Mouse (Mus musculus) embryonic facial prominence, embryonic 14.5 days (tissue): ENCODE results near the gene Svbp. TPM values are rescaled to one million over a fixed set of nuclear protein-coding genes. Genes with fewer than 3 reads are reported as not detected.

Experiments
- ATAC-seq: fragments of 200-750 bp; cut with Nextera tagmentation; 2 replicates; pipeline ENCODE4 v1.8.0; 2017; ENCODE audit warnings: low read depth, moderate number of reproducible peaks, moderate TSS enrichment
- DNase-seq: peaks from one replicate; pipeline ENCODE4 v3.0.0-alpha.2; 2015; ENCODE audit warnings: low spot score
- H3K27ac ChIP-seq: fragments of 300-500 bp; sonication (generic); replicated peaks from 2 replicates; pipeline ENCODE4 v1.5.1; 2014; ENCODE audit warnings: low read depth, mild to moderate bottlenecking, low read length, moderate library complexity
- H3K27me3 ChIP-seq: fragments of 300-500 bp; sonication (generic); replicated peaks from 2 replicates; pipeline ENCODE4 v1.6.1; 2014; ENCODE audit warnings: low read length; ENCODE audit not compliant: control insufficient read depth, insufficient read depth
- H3K36me3 ChIP-seq: fragments of 300-500 bp; sonication (generic); 2 replicates; pipeline ENCODE4 v1.6.1; 2014; ENCODE audit warnings: low read length, mixed read lengths; ENCODE audit not compliant: control insufficient read depth, insufficient read depth
- H3K4me1 ChIP-seq: fragments of 300-500 bp; sonication (generic); 2 replicates; pipeline ENCODE4 v1.6.1; 2014; ENCODE audit warnings: antibody characterized with exemption, low read length; ENCODE audit not compliant: control insufficient read depth, insufficient read depth
- H3K4me2 ChIP-seq: fragments of 300-500 bp; sonication (generic); 2 replicates; pipeline ENCODE4 v1.6.1; 2014; ENCODE audit warnings: low read depth, mild to moderate bottlenecking, low read length, moderate library complexity, mixed read lengths
- H3K4me3 ChIP-seq: fragments of 300-500 bp; sonication (generic); 2 replicates; pipeline ENCODE4 v1.5.1; 2014; ENCODE audit warnings: low read depth, mild to moderate bottlenecking, low read length
- H3K9ac ChIP-seq: fragments of 300-500 bp; sonication (generic); 2 replicates; pipeline ENCODE4 v1.6.1; 2014; ENCODE audit warnings: low read depth, mild to moderate bottlenecking, low read length, moderate library complexity, mixed read lengths
- H3K9me3 ChIP-seq: fragments of 300-500 bp; sonication (generic); 2 replicates; pipeline ENCODE4 v1.6.1; 2016; ENCODE audit warnings: low read length; ENCODE audit not compliant: control insufficient read depth
- WGBS: fragments of 180-500 bp; shearing (Covaris S2); extraction: QIAGEN DNeasy Blood & Tissue Kit; methylation state at CpG from one replicate; pipeline ENCODE4 v1.1.7; 2014; 5-methylcytosine and 5-hydroxymethylcytosine counted together
- polyA plus RNA-seq: library from polyadenylated mRNA; unstranded; fragments of >200 nt; fragmentation: Nextera tagmentation; extraction: Ambion mirVana; gene quantifications from 2 replicates; pipeline ENCODE4 v1.2.1, GENCODE M21; 2014

Gene Svbp
- polyA plus RNA-seq, 1 experiment from 2014 or later, result 243 TPM

GRCm38 (mm10) chr4:119167068-119167467, 28.0 kb upstream of the Svbp start:
- WGBS, result 84% methylated on average over 4 of the region's 4 CpGs
- Histone ChIP-seq H3K4me2 (no peak overlapping the region), H3K27ac (no peak overlapping the region), H3K27me3 (no peaks in the 10 kb centered on the region), H3K9ac (no peak overlapping the region), H3K36me3 (peaks cover 23% of the 10 kb centered on the region), H3K4me3 (no peak overlapping the region), H3K9me3 (no peaks in the 10 kb centered on the region), H3K4me1 (no peaks in the 10 kb centered on the region)
- DNase-seq, result no peak
- no peak for ATAC-seq

GRCm38 (mm10) chr4:119167663-119168062, 27.4 kb upstream of the Svbp start:
- Histone ChIP-seq H3K9ac (no peak overlapping the region), H3K4me3 (no peak overlapping the region), H3K9me3 (no peaks in the 10 kb centered on the region), H3K27me3 (no peaks in the 10 kb centered on the region), H3K27ac (no peak overlapping the region), H3K4me2 (no peak overlapping the region), H3K4me1 (no peaks in the 10 kb centered on the region), H3K36me3 (peaks cover 23% of the 10 kb centered on the region)
- ATAC-seq (no peak), DNase-seq (peak; percentile 87)
- WGBS, result 6% methylated on average over 4 of the region's 4 CpGs

- Histone ChIP-seq H3K4me2 (peak overlapping the region; percentile 80), H3K36me3 (peaks cover 23% of the 10 kb centered on the region), H3K4me3 (peak overlapping the region; percentile 80), H3K4me1 (0 out of 2 replicates have a peak, but pooled peaks cover 4% of the 10 kb centered on the region), H3K9ac (peak overlapping the region; percentile 85), H3K9me3 (no peaks in the 10 kb centered on the region), H3K27me3 (no peaks in the 10 kb centered on the region), H3K27ac (0 out of 2 replicates have a peak overlapping the region, but pooled peaks have one; percentile 23)
- DNase-seq (no peak), ATAC-seq (no peak)
- WGBS, result 36% methylated on average over 18 of the region's 18 CpGs
Measured at GRCm38 (mm10) chr4:119172919-119173650, 22.0 kb upstream of the Svbp start.

DNA sequence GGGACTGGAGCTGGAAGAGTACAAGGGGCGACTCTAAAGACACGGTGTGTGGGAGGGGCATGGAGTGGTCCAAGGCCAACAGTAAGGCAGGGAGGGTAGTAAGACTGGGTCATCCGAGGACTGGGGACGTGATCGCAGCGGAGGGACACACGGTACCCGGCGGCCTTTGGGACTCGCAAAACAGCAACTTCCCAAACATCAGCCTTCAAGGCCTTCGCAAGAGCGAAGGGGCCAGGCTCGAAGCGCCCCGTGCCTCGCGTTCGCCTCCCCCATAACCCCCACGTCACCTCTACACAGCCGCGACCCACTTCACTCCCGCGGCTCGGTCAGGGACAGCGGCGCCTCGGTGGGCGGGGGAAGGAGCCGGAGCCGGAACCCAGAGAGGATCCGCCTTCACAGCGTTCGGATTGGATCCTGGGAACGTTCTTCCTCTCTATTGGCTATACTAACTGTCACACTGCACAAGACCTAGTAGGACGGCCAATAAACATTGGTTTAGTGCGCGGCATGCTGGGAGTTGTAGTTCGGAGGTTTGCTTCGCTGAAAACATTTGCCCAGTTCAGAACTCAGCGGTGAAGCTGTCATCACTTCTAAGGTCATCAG, 21.2 kb upstream of the Svbp start, which contains the start of gene Zfp691:
Zfp691 (minus strand) TSS at position 345 of the 603 bp plus-strand sequence.
- Histone ChIP-seq H3K4me2 (peak within 1 kb of the TSS; percentile 80), H3K9ac (peak within 1 kb of the TSS; percentile 85), H3K27ac (0 out of 2 replicates have a peak within 1 kb of the TSS, but pooled peaks have one; percentile 23), H3K4me3 (peak within 1 kb of the TSS; percentile 80), H3K9me3 (no peaks in the 10 kb centered on the region), H3K27me3 (no peaks in the 10 kb centered on the region), H3K36me3 (peaks cover 17% of the 10 kb centered on the region), H3K4me1 (0 out of 2 replicates have a peak, but pooled peaks cover 4% of the 10 kb centered on the region)
- ATAC-seq, result peak; percentile 100
- peak; percentile 99 for DNase-seq
- WGBS, result under 1% methylated on average over 34 of the region's 40 CpGs

- Histone ChIP-seq H3K4me1 (0 out of 2 replicates have a peak, but pooled peaks cover 4% of the 10 kb centered on the region), H3K9ac (no peak overlapping the region), H3K4me2 (no peak overlapping the region), H3K27me3 (no peaks in the 10 kb centered on the region), H3K9me3 (no peaks in the 10 kb centered on the region), H3K36me3 (no peaks in the 10 kb centered on the region), H3K27ac (no peak overlapping the region), H3K4me3 (no peak overlapping the region)
- 69% methylated on average over 5 of the region's 5 CpGs for WGBS
- no peak for DNase-seq
- no peak for ATAC-seq
Measured at GRCm38 (mm10) chr4:119177702-119178101, 17.4 kb upstream of the Svbp start.

GRCm38 (mm10) chr4:119178331-119178730, 16.8 kb upstream of the Svbp start:
- no peak overlapping the region for H3K27ac ChIP-seq
- H3K4me1 ChIP-seq, result no peaks in the 10 kb centered on the region
- H3K4me2 ChIP-seq, result no peak overlapping the region
- H3K9ac ChIP-seq, result no peak overlapping the region
- no peaks in the 10 kb centered on the region for H3K9me3 ChIP-seq
- WGBS, result 60% methylated on average over 18 of the region's 18 CpGs
- H3K4me3 ChIP-seq, result no peak overlapping the region
- DNase-seq (no peak), ATAC-seq (no peak)
- H3K36me3 ChIP-seq, result no peaks in the 10 kb centered on the region
- no peaks in the 10 kb centered on the region for H3K27me3 ChIP-seq

- Histone ChIP-seq H3K4me2 (no peak overlapping the region), H3K9me3 (no peaks in the 10 kb centered on the region), H3K36me3 (no peaks in the 10 kb centered on the region), H3K4me1 (no peaks in the 10 kb centered on the region), H3K4me3 (no peak overlapping the region), H3K27ac (no peak overlapping the region), H3K9ac (no peak overlapping the region), H3K27me3 (no peaks in the 10 kb centered on the region)
- ATAC-seq, result no peak
- 55% methylated on average over 4 of the region's 4 CpGs for WGBS
- no peak for DNase-seq
Measured at GRCm38 (mm10) chr4:119180133-119180707, 14.9 kb upstream of the Svbp start.

- ATAC-seq (no peak), DNase-seq (no peak)
- Histone ChIP-seq H3K4me2 (no peak overlapping the region), H3K27ac (no peak overlapping the region), H3K36me3 (no peaks in the 10 kb centered on the region), H3K4me1 (no peaks in the 10 kb centered on the region), H3K4me3 (no peak overlapping the region), H3K27me3 (no peaks in the 10 kb centered on the region), H3K9me3 (no peaks in the 10 kb centered on the region), H3K9ac (no peak overlapping the region)
- 82% methylated on average over 9 of the region's 9 CpGs for WGBS
Measured at GRCm38 (mm10) chr4:119181456-119181855, 13.7 kb upstream of the Svbp start.
